Mouse (Mus musculus) NIH3T3 (cell line): Measurements from ENCODE around the gene Muc2.

Experiments used
- DNase-seq: peaks from one replicate; pipeline ENCODE4 v3.0.0-alpha.2; 2012; ENCODE audit warnings: low read depth

The Muc2 gene

GRCm38 (mm10) chr7:141770521-141770920 is 80.4 kb downstream of the Muc2 start:
- no peak for DNase-seq

- DNase-seq = no peak
Measured at GRCm38 (mm10) chr7:141770988-141771387, 80.8 kb downstream of the Muc2 start.

DNA sequence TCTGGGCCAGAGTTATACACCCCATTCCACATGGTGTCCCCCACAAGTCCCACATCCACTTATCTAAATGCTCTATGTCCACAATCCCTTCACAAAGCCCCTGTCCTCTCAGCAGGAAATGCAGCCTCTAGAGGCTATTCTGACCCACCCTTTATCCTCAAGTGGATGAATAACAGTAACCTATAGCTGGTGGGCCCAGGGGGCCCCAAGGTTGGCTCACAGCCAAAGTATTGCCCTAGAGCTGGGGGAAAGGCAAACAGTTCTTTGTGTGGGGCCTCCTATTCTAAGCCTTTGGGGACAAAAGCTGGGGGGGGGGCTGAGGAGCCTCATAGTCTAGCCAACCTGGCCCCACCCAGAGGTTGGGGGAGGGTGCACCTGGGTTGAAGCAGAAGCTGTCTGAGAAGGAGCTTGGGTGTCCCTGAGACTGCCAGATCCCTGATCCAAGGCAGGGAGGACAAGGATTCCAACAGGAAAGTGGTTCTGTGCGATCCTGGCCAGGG is 82.0 kb downstream of the Muc2 start:
- no peak for DNase-seq

- DNase-seq = no peak
Measured at GRCm38 (mm10) chr7:141774855-141775254, 84.7 kb downstream of the Muc2 start.

DNA sequence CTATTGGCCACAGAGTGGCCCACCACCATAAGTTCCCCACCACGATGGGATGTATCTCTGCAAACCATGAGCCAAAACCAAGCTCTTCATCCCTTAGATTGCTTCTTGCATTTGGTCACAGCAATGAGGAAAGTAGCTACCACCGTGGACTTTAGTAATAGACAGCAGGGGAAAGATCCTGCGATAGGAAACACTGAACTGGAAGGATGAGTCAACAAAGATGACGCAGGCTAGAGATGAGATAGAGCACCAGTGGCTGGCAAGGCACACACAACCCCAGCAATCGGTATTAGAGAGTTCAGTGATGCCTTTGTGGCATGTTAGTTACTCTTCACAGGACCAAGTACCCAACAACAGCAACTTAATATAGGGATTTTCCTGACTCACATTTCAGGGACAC is 86.1 kb downstream of the Muc2 start:
- DNase-seq = no peak

DNA sequence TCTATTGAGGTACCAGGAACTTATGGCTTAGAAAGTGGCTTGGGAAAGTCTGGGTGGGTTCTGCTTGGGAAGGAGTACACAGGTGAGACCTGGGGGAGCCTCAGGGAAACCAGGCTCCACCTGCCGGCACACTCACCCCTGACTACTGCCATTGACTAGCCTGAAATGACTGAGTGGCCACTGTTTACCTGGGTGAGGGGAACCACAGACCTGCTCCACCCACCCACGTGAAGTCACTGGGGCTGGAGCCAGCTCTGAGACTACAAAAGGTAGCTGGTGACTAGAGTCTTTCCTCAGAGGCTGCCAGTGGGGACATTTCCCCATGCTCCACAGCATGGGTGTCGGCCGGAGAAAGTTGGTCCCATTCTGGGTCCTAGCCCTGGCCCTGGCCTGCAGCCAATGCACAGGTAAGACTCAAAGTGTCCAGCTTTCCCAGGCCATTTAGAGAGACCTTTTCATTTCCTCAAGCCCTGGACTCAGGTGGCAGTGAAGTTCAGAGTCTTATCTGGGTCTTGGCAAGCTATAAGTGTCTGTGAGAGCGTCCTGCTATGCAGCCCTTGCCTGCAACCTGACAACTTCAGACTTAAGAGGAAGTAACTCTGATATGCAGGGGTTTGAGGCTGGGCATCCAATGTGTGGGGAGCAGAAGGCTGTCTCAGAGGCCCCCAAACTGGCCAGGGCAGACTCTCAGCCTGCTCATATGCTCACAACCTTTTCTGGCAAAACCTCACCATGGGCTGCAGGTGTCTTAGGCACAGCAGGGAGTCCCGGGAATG is 98.7 kb downstream of the Muc2 start, which contains the start of gene Muc5ac:
Muc5ac (plus strand) TSS at position 296 of the 776 bp plus-strand sequence.
- no peak for DNase-seq

DNA sequence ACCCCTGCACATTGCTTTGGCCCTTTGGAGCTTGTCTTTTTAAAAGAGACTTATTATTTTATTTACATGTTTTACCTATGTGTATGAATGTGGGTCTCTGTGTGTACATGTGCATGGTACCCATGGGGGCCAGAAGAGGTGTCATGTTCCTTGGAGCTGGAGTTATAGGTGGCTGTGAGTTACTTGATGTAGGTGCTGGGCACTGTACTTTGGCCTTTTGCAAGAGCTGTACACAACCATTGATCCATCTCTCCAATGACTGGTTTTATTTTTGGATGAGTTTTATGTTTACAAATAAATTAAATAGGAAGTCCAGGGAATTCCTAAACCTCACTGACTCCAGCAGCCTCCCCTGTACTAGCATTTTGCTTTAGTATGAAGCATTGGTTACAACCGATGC is 104.1 kb downstream of the Muc2 start:
- DNase-seq = no peak

- no peak for DNase-seq
Measured at GRCm38 (mm10) chr7:141803206-141803605, 113.1 kb downstream of the Muc2 start.
